Mouse (Mus musculus) neural tube, embryonic 11.5 days (tissue): ENCODE data around the gene Hist2h2ab. TPM values are rescaled to one million over a fixed set of nuclear protein-coding genes. Genes with fewer than 3 reads are reported as not detected.
"Not testable (repeated sequence)": the region's sequence is repeated elsewhere in the genome, so short reads cannot be mapped to it uniquely, and the experiment has no call there.

Experiments used
- ATAC-seq: fragments of 200-750 bp; cut with Nextera tagmentation; 2 replicates; pipeline ENCODE4 v1.8.0; 2017; ENCODE audit warnings: moderate number of reproducible peaks, mild to moderate bottlenecking, moderate TSS enrichment, moderate library complexity; ENCODE audit not compliant: insufficient read depth, low FRiP score, low TSS enrichment
- DNase-seq: peaks from one replicate; pipeline ENCODE4 v3.0.0-alpha.2; 2015; ENCODE audit warnings: low spot score
- H3K27ac ChIP-seq: fragments of 300-500 bp; sonication (generic); 2 replicates; pipeline ENCODE4 v1.5.1; 2014; ENCODE audit warnings: low read depth, mild to moderate bottlenecking, low read length
- H3K27me3 ChIP-seq: fragments of 300-500 bp; sonication (generic); 2 replicates; pipeline ENCODE4 v1.6.1; 2014; ENCODE audit warnings: mild to moderate bottlenecking, low read length, mixed read lengths; ENCODE audit not compliant: control insufficient read depth, insufficient read depth
- H3K36me3 ChIP-seq: fragments of 300-500 bp; sonication (generic); 2 replicates; pipeline ENCODE4 v1.6.1; 2014; ENCODE audit warnings: mild to moderate bottlenecking, low read length, moderate library complexity, mixed read lengths; ENCODE audit not compliant: control insufficient read depth, insufficient read depth
- H3K4me1 ChIP-seq: fragments of 300-500 bp; sonication (generic); 2 replicates; pipeline ENCODE4 v1.6.1; 2014; ENCODE audit warnings: low read length, mixed read lengths; ENCODE audit not compliant: control insufficient read depth, insufficient read depth
- H3K4me2 ChIP-seq: fragments of 300-500 bp; sonication (generic); 2 replicates; pipeline ENCODE4 v1.6.1; 2014; ENCODE audit warnings: low read depth, mild to moderate bottlenecking, moderate library complexity
- H3K4me3 ChIP-seq: fragments of 300-500 bp; sonication (generic); 2 replicates; pipeline ENCODE4 v1.5.1; 2014; ENCODE audit warnings: low read depth, low read length
- H3K9ac ChIP-seq: fragments of 300-500 bp; sonication (generic); 2 replicates; pipeline ENCODE4 v1.6.1; 2014; ENCODE audit warnings: mild to moderate bottlenecking, low read length
- H3K9me3 ChIP-seq: fragments of 300-500 bp; sonication (generic); 2 replicates; pipeline ENCODE4 v1.6.1; 2016; ENCODE audit warnings: low read length; ENCODE audit not compliant: control insufficient read depth
- WGBS: fragments of 180-500 bp; shearing (Covaris S2); extraction: QIAGEN DNeasy Blood & Tissue Kit; methylation state at CpG from one replicate; pipeline ENCODE4 v1.1.7; 2014; 5-methylcytosine and 5-hydroxymethylcytosine counted together
- polyA plus RNA-seq: library from polyadenylated mRNA; unstranded; fragments of >200 nt; fragmentation: Nextera tagmentation; extraction: Ambion mirVana; gene quantifications from 2 replicates; pipeline ENCODE4 v1.2.1, GENCODE M21; 2014

The Hist2h2ab gene
- polyA plus RNA-seq, 1 experiment from 2014 or later, result not detected

GRCm38 (mm10) chr3:96195616-96196313 is 23.9 kb upstream of the Hist2h2ab start:
- no peaks in the 10 kb centered on the region for H3K27me3 ChIP-seq
- ATAC-seq, result no peak
- no peaks in the 10 kb centered on the region; the same call in 1 of the 2 replicates for H3K36me3 ChIP-seq
- no peak overlapping the region for H3K9ac ChIP-seq
- peaks cover 5% of the 10 kb centered on the region for H3K4me1 ChIP-seq
- DNase-seq, result no peak
- no peak overlapping the region; the same call in 1 of the 2 replicates for H3K4me2 ChIP-seq
- H3K4me3 ChIP-seq, result no peak overlapping the region
- no peak overlapping the region for H3K27ac ChIP-seq
- H3K9me3 ChIP-seq, result no peaks in the 10 kb centered on the region
- 90% methylated on average over 11 of the region's 11 CpGs for WGBS

GRCm38 (mm10) chr3:96196437-96197128 is 23.1 kb upstream of the Hist2h2ab start:
- DNase-seq (no peak), ATAC-seq (peak; percentile 40; the same call in 1 of the 2 replicates)
- WGBS, result 19% methylated on average over 27 of the region's 27 CpGs

GRCm38 (mm10) chr3:96197129-96197749 is 22.4 kb upstream of the Hist2h2ab start:
- under 1% methylated on average over 50 of the region's 50 CpGs for WGBS
- no peaks in the 10 kb centered on the region for H3K27me3 ChIP-seq
- peak overlapping the region; percentile 95 for H3K27ac ChIP-seq
- ATAC-seq (peak; percentile 97), DNase-seq (peak; percentile 90)
- H3K4me2 ChIP-seq, result peak overlapping the region; percentile 54
- no peaks in the 10 kb centered on the region for H3K9me3 ChIP-seq
- H3K4me3 ChIP-seq, result peak overlapping the region; percentile 63
- H3K36me3 ChIP-seq, result no peaks in the 10 kb centered on the region; the same call in 1 of the 2 replicates
- H3K9ac ChIP-seq, result peak overlapping the region; percentile 95
- peaks cover 5% of the 10 kb centered on the region for H3K4me1 ChIP-seq

More at GRCm38 (mm10) chr3:96196437-96197128, 23.1 kb upstream of the Hist2h2ab start:
- peak overlapping the region; percentile 54 for H3K4me2 ChIP-seq
- H3K9me3 ChIP-seq, result no peaks in the 10 kb centered on the region
- H3K4me3 ChIP-seq, result peak overlapping the region; percentile 63
- no peaks in the 10 kb centered on the region for H3K27me3 ChIP-seq
- H3K9ac ChIP-seq, result peak overlapping the region; percentile 95
- peaks cover 5% of the 10 kb centered on the region for H3K4me1 ChIP-seq
- H3K27ac ChIP-seq, result peak overlapping the region; percentile 95
- no peaks in the 10 kb centered on the region; the same call in 1 of the 2 replicates for H3K36me3 ChIP-seq

- ATAC-seq, result no peak
- peak overlapping the region; percentile 54 for H3K4me2 ChIP-seq
These were observed 21.5 kb upstream of the Hist2h2ab start for GRCm38 (mm10) chr3:96198181-96198580.

GRCm38 (mm10) chr3:96198601-96199251 is 20.9 kb upstream of the Hist2h2ab start:
- H3K4me2 ChIP-seq, H3K27me3 ChIP-seq, DNase-seq, H3K4me3 ChIP-seq, ATAC-seq, H3K36me3 ChIP-seq, H3K4me1 ChIP-seq, H3K27ac ChIP-seq, H3K9ac ChIP-seq, H3K9me3 ChIP-seq: not testable (repeated sequence)
- WGBS, result 43% methylated on average over 5 of the region's 8 CpGs

More at GRCm38 (mm10) chr3:96198181-96198580, 21.5 kb upstream of the Hist2h2ab start:
- peak overlapping the region; percentile 32 for H3K9ac ChIP-seq
- H3K9me3 ChIP-seq, result no peaks in the 10 kb centered on the region
- no peak for DNase-seq
- H3K27me3 ChIP-seq, result no peaks in the 10 kb centered on the region
- 3% methylated on average over 6 of the region's 6 CpGs for WGBS
- peaks cover 5% of the 10 kb centered on the region for H3K4me1 ChIP-seq
- 0 out of 2 replicates have a peak overlapping the region, but pooled peaks have one; percentile 2 for H3K4me3 ChIP-seq
- no peak overlapping the region for H3K27ac ChIP-seq
- no peaks in the 10 kb centered on the region; the same call in 1 of the 2 replicates for H3K36me3 ChIP-seq

- 66% methylated on average over 2 of the region's 2 CpGs for WGBS
These were observed 19.9 kb upstream of the Hist2h2ab start for GRCm38 (mm10) chr3:96199731-96200130.

GRCm38 (mm10) chr3:96207819-96208218 is 11.8 kb upstream of the Hist2h2ab start:
- H3K4me3 ChIP-seq, result no peak overlapping the region
- no peaks in the 10 kb centered on the region for H3K4me1 ChIP-seq
- H3K4me2 ChIP-seq, result no peak overlapping the region
- H3K27ac ChIP-seq, result no peak overlapping the region
- no peaks in the 10 kb centered on the region for H3K36me3 ChIP-seq
- no peak for DNase-seq
- 89% methylated on average over 3 of the region's 3 CpGs for WGBS
- ATAC-seq, result no peak
- H3K9ac ChIP-seq, result no peak overlapping the region
- H3K27me3 ChIP-seq, result no peaks in the 10 kb centered on the region
- no peaks in the 10 kb centered on the region for H3K9me3 ChIP-seq

More at GRCm38 (mm10) chr3:96199731-96200130, 19.9 kb upstream of the Hist2h2ab start:
- H3K9me3 ChIP-seq, result no peaks in the 10 kb centered on the region
- H3K27ac ChIP-seq, result no peak overlapping the region
- H3K4me3 ChIP-seq, result no peak overlapping the region
- DNase-seq (no peak), ATAC-seq (no peak)
- H3K36me3 ChIP-seq, result no peaks in the 10 kb centered on the region; the same call in 1 of the 2 replicates
- H3K9ac ChIP-seq, result no peak overlapping the region
- H3K4me1 ChIP-seq, result peaks cover 5% of the 10 kb centered on the region
- no peak overlapping the region for H3K4me2 ChIP-seq
- no peaks in the 10 kb centered on the region for H3K27me3 ChIP-seq

GRCm38 (mm10) chr3:96209242-96209641 is 10.4 kb upstream of the Hist2h2ab start:
- Histone ChIP-seq H3K27me3 (no peaks in the 10 kb centered on the region), H3K27ac (no peak overlapping the region), H3K9me3 (no peaks in the 10 kb centered on the region), H3K4me3 (no peak overlapping the region), H3K36me3 (no peaks in the 10 kb centered on the region), H3K9ac (no peak overlapping the region), H3K4me2 (no peak overlapping the region), H3K4me1 (no peaks in the 10 kb centered on the region)
- 28% methylated on average over 15 of the region's 15 CpGs for WGBS
- DNase-seq (no peak), ATAC-seq (no peak)
